Mouse (Mus musculus): ENCODE data around the gene Synpo2l. TPM values are rescaled to one million over a fixed set of nuclear protein-coding genes. Genes with fewer than 3 reads are reported as not detected.

Synpo2l gene
- polyA plus RNA-seq, 1 experiment from 2014 or later: 0.10 TPM

DNA sequence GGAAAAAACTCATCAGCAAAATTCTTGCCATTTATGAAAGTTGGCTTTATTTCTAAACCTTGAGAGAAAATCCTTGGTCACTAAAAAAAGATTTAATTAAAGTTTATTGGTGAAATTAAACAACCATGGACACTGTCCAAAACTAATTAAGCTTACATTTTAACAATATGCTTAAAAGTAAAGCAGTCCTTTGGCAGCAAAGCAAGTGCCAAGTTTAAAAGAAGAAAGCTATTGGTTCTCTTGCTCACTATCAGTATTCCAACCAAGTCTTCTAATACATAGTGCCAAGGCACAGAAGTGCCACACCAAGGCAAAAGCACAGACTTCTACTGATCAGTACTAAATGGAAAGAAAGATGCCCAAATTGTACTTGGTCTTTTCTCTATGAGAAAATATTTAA, 49.0 kb downstream of the Synpo2l start:
- H3K36me3 ChIP-seq (ENCODE audit: control insufficient read depth, insufficient read depth, low read length): no peaks in the 10 kb centered on the region
- no peak overlapping the region for H3K9ac ChIP-seq (ENCODE audit: low read depth, low read length)
- no peak overlapping the region for H3K4me2 ChIP-seq (ENCODE audit: low read depth, low read length)
- H3K4me3 ChIP-seq (ENCODE audit: low read length): no peak overlapping the region
- no peak for ATAC-seq
- H3K9me3 ChIP-seq (ENCODE audit: control insufficient read depth, low read length): no peaks in the 10 kb centered on the region
- H3K27me3 ChIP-seq (replicated peaks; ENCODE audit: control insufficient read depth, insufficient read depth, low read length): no peaks in the 10 kb centered on the region
- H3K27ac ChIP-seq (ENCODE audit: low read length): no peak overlapping the region
- 0 out of 2 replicates have a peak, but pooled peaks cover 4% of the 10 kb centered on the region for H3K4me1 ChIP-seq (ENCODE audit: control insufficient read depth, insufficient read depth, low read length)

DNA sequence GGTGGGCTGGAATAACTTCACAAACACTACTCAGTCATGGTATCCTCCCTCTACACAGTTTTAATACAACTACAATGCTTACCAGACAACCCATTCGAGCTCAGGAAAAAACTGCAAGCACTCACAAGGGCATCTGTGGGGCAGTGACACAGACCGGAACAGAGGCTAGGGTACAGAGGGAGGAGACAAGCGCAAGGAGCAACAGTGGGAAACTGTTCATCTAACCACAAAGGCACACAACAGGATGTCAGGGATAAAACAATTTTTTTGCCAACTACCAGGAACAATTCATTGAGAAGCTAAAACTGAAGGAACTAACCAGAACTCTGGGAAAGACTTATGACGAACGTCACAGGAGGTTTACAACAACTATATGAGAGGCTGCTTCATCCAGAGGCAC, 49.9 kb downstream of the Synpo2l start:
- no peak overlapping the region for H3K27ac ChIP-seq (ENCODE audit: low read length)
- no peak overlapping the region for H3K4me3 ChIP-seq (ENCODE audit: low read length)
- H3K27me3 ChIP-seq (replicated peaks; ENCODE audit: control insufficient read depth, insufficient read depth, low read length): no peaks in the 10 kb centered on the region
- no peak for ATAC-seq
- H3K36me3 ChIP-seq (ENCODE audit: control insufficient read depth, insufficient read depth, low read length): no peaks in the 10 kb centered on the region
- no peaks in the 10 kb centered on the region for H3K9me3 ChIP-seq (ENCODE audit: control insufficient read depth, low read length)
- H3K4me2 ChIP-seq (ENCODE audit: low read depth, low read length): no peak overlapping the region
- WGBS: 71% methylated on average over 5 of the region's 5 CpGs
- H3K4me1 ChIP-seq (ENCODE audit: control insufficient read depth, insufficient read depth, low read length): 0 out of 2 replicates have a peak, but pooled peaks cover 4% of the 10 kb centered on the region
- no peak overlapping the region for H3K9ac ChIP-seq (ENCODE audit: low read depth, low read length)

DNA sequence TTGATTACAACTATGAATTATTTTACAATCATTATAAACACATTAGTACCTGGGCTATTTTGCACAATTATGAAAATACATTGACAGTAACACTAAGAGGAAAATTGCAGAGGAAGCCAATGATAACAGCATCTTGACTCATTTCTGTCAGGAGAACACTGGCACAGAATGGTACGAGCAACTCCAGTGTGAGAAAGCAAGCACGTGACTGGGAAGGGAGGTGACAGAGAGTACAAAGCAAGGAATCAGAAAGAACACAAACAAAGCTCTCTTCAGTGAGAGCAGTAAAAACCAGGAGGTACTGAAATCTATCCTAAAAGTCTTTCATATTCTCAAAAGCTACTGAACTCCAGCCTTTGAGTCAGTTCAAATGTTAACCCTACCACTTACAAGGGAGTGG, 51.7 kb downstream of the Synpo2l start:
- Histone ChIP-seq H3K36me3 (ENCODE audit: control insufficient read depth, insufficient read depth, low read length) (no peaks in the 10 kb centered on the region), H3K4me1 (ENCODE audit: control insufficient read depth, insufficient read depth, low read length) (0 out of 2 replicates have a peak, but pooled peaks cover 4% of the 10 kb centered on the region), H3K27me3 (replicated peaks; ENCODE audit: control insufficient read depth, insufficient read depth, low read length) (no peaks in the 10 kb centered on the region), H3K27ac (ENCODE audit: low read length) (no peak overlapping the region), H3K9ac (ENCODE audit: low read depth, low read length) (no peak overlapping the region), H3K4me2 (ENCODE audit: low read depth, low read length) (no peak overlapping the region), H3K4me3 (ENCODE audit: low read length) (no peak overlapping the region), H3K9me3 (ENCODE audit: control insufficient read depth, low read length) (no peaks in the 10 kb centered on the region)
- 24% methylated on average over 2 of the region's 2 CpGs for WGBS
- ATAC-seq: no peak

DNA sequence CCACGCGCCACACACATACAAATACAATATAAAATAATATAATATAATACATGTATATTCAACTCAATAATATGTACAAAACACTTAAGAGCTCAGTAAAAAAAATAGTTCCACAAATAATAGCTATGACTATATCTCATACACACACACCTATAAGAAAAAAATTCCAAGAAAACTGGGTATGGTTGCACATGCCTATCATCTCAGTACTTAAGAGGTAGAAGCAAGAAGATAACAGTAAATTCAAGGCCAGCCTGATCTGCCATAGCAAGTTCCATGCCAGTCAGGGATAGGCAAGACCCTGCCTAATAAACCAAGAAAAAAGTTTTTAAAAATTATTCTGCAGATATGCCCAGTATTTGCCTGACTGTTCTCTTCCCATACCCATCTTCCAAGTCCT, 53.1 kb downstream of the Synpo2l start:
- Histone ChIP-seq H3K9me3 (ENCODE audit: control insufficient read depth, low read length) (no peaks in the 10 kb centered on the region), H3K4me1 (ENCODE audit: control insufficient read depth, insufficient read depth, low read length) (0 out of 2 replicates have a peak, but pooled peaks cover 4% of the 10 kb centered on the region), H3K4me2 (ENCODE audit: low read depth, low read length) (no peak overlapping the region), H3K9ac (ENCODE audit: low read depth, low read length) (no peak overlapping the region), H3K4me3 (ENCODE audit: low read length) (no peak overlapping the region), H3K27ac (ENCODE audit: low read length) (no peak overlapping the region), H3K36me3 (ENCODE audit: control insufficient read depth, insufficient read depth, low read length) (no peaks in the 10 kb centered on the region), H3K27me3 (replicated peaks; ENCODE audit: control insufficient read depth, insufficient read depth, low read length) (no peaks in the 10 kb centered on the region)
- ATAC-seq: no peak
- 99% methylated on average over 2 of the region's 2 CpGs for WGBS

DNA sequence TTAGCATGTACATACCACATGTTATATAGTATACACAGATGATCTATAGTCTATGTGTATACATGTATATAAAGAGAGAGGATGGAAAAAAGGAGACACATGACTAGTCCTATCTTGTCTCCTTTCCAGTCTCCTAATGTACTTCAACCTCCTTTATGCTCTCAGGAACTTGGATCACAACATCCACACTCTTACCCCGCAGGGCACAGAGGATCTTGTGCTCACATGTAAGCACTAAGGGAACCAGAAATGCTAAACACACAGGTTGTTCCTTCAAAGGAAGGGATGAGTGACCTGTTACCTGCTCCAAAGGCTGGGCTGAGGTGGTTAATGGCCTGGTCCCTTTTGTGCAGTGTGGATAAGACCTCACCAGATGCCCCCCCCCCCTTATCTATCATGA, 55.3 kb downstream of the Synpo2l start:
- Histone ChIP-seq H3K36me3 (ENCODE audit: control insufficient read depth, insufficient read depth, low read length) (no peaks in the 10 kb centered on the region), H3K4me3 (ENCODE audit: low read length) (no peak overlapping the region), H3K27ac (ENCODE audit: low read length) (no peak overlapping the region), H3K9me3 (ENCODE audit: control insufficient read depth, low read length) (no peaks in the 10 kb centered on the region), H3K9ac (ENCODE audit: low read depth, low read length) (no peak overlapping the region), H3K4me1 (ENCODE audit: control insufficient read depth, insufficient read depth, low read length) (0 out of 2 replicates have a peak, but pooled peaks cover 4% of the 10 kb centered on the region), H3K27me3 (replicated peaks; ENCODE audit: control insufficient read depth, insufficient read depth, low read length) (no peaks in the 10 kb centered on the region), H3K4me2 (ENCODE audit: low read depth, low read length) (no peak overlapping the region)
- ATAC-seq: no peak
- WGBS: 100% methylated on average over 1 of the region's 1 CpGs

DNA sequence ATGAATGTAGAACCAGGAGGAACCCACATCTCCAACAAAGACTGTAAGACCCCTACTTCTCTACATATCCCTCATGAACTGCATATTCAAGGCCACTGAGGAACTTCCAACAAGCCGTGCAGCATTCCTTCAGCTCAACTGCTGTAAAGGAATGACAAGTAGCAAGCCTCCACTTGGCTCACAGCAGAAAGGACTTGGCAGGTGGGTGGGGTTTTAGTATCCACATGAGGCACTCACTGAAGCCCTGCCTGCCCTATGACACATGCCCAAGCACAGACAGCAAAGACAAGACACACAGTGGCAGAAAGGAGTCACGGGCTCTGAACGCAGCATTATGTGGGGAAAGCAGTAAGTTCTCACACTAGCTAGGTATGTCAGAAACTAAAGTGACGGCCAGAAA, 58.0 kb downstream of the Synpo2l start:
- Histone ChIP-seq H3K4me1 (ENCODE audit: control insufficient read depth, insufficient read depth, low read length) (no peaks in the 10 kb centered on the region), H3K27ac (ENCODE audit: low read length) (no peak overlapping the region), H3K27me3 (replicated peaks; ENCODE audit: control insufficient read depth, insufficient read depth, low read length) (no peaks in the 10 kb centered on the region), H3K36me3 (ENCODE audit: control insufficient read depth, insufficient read depth, low read length) (no peaks in the 10 kb centered on the region), H3K9ac (ENCODE audit: low read depth, low read length) (no peak overlapping the region), H3K9me3 (ENCODE audit: control insufficient read depth, low read length) (no peaks in the 10 kb centered on the region), H3K4me2 (ENCODE audit: low read depth, low read length) (no peak overlapping the region), H3K4me3 (ENCODE audit: low read length) (no peak overlapping the region)
- 80% methylated on average over 4 of the region's 4 CpGs for WGBS
- peak; percentile 21; the same call in 1 of the 2 replicates for ATAC-seq

DNA sequence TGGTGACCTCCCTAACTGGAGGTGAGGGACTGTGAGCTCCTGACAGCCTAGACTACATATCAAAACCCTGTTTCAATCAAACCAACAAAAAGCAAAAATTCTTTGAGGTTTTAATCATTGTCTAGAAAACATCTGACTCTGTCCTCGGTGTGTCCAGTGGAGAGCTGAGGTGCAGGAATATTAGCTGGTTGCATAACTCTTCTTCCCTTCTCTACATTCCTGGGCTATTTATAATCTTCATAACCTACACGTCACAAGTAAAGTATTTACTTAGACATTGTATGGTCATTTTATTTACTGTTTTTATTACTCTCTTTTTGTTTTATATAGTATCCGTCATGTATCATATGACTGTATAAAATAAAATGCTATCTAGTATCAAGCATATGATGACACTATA, 58.6 kb downstream of the Synpo2l start:
- Histone ChIP-seq H3K27me3 (replicated peaks; ENCODE audit: control insufficient read depth, insufficient read depth, low read length) (no peaks in the 10 kb centered on the region), H3K4me3 (ENCODE audit: low read length) (no peak overlapping the region), H3K27ac (ENCODE audit: low read length) (no peak overlapping the region), H3K4me2 (ENCODE audit: low read depth, low read length) (no peak overlapping the region), H3K36me3 (ENCODE audit: control insufficient read depth, insufficient read depth, low read length) (no peaks in the 10 kb centered on the region), H3K9ac (ENCODE audit: low read depth, low read length) (no peak overlapping the region), H3K9me3 (ENCODE audit: control insufficient read depth, low read length) (no peaks in the 10 kb centered on the region), H3K4me1 (ENCODE audit: control insufficient read depth, insufficient read depth, low read length) (no peaks in the 10 kb centered on the region)
- ATAC-seq: no peak
- 68% methylated on average over 3 of the region's 3 CpGs for WGBS

Small RNAs within 50 kb of the gene (microRNA-seq; reads per million reads assigned to microRNA genes)
- 1.1 reads per million for gene Mir6946

Other genes with a start within 250 kb of the Synpo2l start
- 0.12 and 0.18 TPM in 2 replicates for gene Cfap70, start 216.1 kb downstream of the Synpo2l start, polyA plus RNA-seq (2015; fragmentation: Nextera tagmentation; extraction: Ambion mirVana)
- 45.9 TPM in 2 replicates for gene Anxa7, start 188.2 kb downstream of the Synpo2l start, polyA plus RNA-seq (2015; fragmentation: Nextera tagmentation; extraction: Ambion mirVana)
- gene Mss51, start 171.5 kb downstream of the Synpo2l start, polyA plus RNA-seq (2015; fragmentation: Nextera tagmentation; extraction: Ambion mirVana): 0.45 and 0.65 TPM in 2 replicates
- 17.3 and 22.6 TPM in 2 replicates for gene Ppp3cb, start 121.8 kb downstream of the Synpo2l start, polyA plus RNA-seq (2015; fragmentation: Nextera tagmentation; extraction: Ambion mirVana)
- 3.1 and 3.3 TPM in 2 replicates for gene Usp54, start 27.3 kb downstream of the Synpo2l start, polyA plus RNA-seq (2015; fragmentation: Nextera tagmentation; extraction: Ambion mirVana)
- 0.26 and 0.53 TPM in 2 replicates for gene Myoz1, start 11.8 kb downstream of the Synpo2l start, polyA plus RNA-seq (2015; fragmentation: Nextera tagmentation; extraction: Ambion mirVana)
- gene Sec24c, start 6.0 kb upstream of the Synpo2l start, polyA plus RNA-seq (2015; fragmentation: Nextera tagmentation; extraction: Ambion mirVana): 92.7 and 106 TPM in 2 replicates
- 15.0 and 16.0 TPM in 2 replicates for gene Fut11, start 26.6 kb upstream of the Synpo2l start, polyA plus RNA-seq (2015; fragmentation: Nextera tagmentation; extraction: Ambion mirVana)
- gene Chchd1, start 34.7 kb upstream of the Synpo2l start, polyA plus RNA-seq (2015; fragmentation: Nextera tagmentation; extraction: Ambion mirVana): 171 and 190 TPM in 2 replicates
- gene Zswim8, start 39.2 kb upstream of the Synpo2l start, polyA plus RNA-seq (2015; fragmentation: Nextera tagmentation; extraction: Ambion mirVana): 21.8 and 23.3 TPM in 2 replicates
- 18.3 and 21.2 TPM in 2 replicates for gene Ndst2, start 66.2 kb upstream of the Synpo2l start, polyA plus RNA-seq (2015; fragmentation: Nextera tagmentation; extraction: Ambion mirVana)
- gene Camk2g, start 125.7 kb upstream of the Synpo2l start, polyA plus RNA-seq (2015; fragmentation: Nextera tagmentation; extraction: Ambion mirVana): 33.6 and 35.8 TPM in 2 replicates
- 2.7 and 2.9 TPM in 2 replicates for gene Plau, start 168.3 kb upstream of the Synpo2l start, polyA plus RNA-seq (2015; fragmentation: Nextera tagmentation; extraction: Ambion mirVana)

Measured in intestine, embryonic 16.5 days (tissue).